Mouse (Mus musculus) heart, adult 8-10 months (tissue): ENCODE results near the gene Cxcl15. TPM values are rescaled to one million over a fixed set of nuclear protein-coding genes. Genes with fewer than 3 reads are reported as not detected.

Source experiments
- DNase-seq: peaks from one replicate; pipeline ENCODE4 v3.0.0; 2022; ENCODE audit warnings: low spot score
- total RNA-seq, 4 experiments: library from RNA; stranded (reverse); gene quantifications; 2 replicates each; pipeline ENCODE4 v1.2.4; 2022

Gene Cxcl15
- not detected for total RNA-seq

DNA sequence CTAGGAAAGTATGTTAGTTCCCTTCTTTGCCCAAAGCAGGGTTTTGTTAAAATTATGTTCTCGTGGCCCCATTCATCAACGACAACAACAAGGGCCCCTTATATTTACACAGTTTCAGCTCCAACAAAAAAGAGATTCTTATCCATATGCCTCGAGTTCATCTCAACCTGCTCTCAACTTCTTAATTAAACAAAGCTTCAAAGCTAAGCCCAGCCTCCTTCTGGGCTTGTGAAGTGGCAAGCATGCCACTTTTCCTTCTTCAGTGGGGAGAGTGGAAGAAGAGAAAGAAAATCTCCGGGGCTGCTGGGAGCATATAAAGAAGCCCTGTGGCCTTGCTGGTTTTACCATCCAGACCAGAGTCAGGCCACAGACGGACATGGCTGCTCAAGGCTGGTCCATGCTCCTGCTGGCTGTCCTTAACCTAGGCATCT lies at the start of gene Cxcl15:
Gene Cxcl15 (plus strand): TSS at position 340 of the 431 bp plus-strand sequence.
- DNase-seq = no peak

DNA sequence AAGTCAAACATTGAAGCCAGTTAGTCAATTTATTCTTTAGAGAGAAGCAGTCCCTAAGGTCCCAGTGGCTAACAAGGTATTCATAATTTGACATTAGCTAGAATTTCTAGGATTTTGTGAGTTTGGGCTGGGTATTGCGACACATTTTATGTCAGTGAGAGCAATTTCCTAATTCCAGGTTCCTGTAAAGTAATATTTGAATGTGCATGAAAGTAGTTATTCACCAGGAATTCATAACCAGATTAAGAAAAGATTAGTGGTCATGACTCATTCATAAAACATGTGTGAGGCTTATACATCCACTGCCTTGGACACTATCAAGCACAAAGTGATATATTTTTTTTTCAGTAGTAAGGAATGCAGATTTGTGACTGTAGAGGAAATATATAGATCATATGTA lies 40.4 kb upstream of the Cxcl15 start:
- no peak for DNase-seq

DNA sequence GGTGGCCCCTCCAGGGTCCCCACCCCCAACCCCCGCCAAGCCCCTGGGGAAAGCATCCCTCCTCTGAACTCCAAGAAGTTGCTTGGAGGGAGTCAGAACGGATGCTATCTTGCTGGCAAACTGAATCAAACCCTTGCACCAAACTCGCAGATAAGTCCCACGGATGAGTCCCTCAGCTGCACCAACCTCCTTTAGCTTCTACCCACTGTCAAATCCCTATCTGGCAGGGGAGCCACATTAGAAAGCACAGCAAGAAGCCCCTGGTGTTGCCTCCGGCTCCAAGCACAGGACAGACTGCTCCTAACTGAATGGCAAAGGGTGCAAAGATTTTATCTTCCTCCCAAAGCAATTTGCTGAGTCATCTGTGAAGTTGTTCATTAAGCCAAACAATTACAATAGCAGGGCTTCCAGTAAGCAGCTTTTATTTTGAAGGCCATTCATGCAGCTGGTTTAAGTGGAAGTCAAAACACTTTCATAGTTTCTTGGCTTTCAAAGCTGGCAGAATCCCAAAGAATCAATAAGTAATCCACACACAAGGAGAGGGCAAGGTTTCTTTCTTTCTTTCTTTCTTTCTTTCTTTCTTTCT lies 36.2 kb upstream of the Cxcl15 start:
- peak; percentile 44 for DNase-seq

DNA sequence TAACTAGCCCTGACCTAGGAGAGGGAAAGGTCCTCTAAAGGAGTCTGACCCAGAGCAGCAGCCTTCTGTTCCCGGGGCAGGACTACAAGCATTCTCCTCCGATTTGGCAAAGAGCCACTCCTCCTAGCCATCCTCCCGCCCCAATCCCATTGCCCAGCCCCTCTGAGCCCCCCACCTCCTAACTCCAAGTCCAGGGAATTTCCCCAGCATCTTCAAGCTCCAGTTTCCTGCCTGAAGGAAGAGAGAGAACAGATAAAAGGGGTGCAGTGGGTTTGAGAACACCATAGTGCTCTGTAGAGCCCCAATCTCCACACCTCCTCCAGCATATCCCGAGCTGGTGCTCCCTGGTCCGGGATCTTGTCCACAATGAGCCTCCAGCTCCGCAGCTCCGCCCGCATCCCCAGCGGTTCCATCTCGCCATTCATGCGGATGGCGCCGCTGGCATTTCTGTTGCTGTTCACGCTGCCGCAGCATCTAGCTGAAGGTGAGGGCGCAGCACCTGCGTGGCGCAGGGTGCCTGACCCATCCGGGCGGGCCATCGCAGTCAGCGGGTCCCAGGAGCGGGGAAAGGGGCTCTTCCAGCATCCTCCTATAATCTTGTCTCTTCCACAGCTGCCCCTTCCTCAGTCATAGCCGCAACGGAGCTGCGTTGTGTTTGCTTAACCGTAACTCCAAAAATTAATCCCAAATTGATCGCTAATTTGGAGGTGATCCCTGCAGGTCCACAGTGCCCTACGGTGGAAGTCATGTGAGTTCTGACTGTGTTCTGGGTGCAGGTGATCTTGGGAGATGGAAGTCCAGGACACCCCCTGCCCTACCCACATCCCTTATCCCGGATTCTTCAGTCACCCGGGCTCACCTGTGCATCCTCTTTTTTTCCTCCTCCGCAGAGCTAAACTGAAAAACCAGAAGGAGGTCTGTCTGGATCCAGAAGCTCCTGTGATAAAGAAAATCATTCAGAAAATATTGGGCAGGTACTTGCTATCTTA lies 35.0 kb upstream of the Cxcl15 start, which contains the start of gene Cxcl5:
Gene Cxcl5 (plus strand): TSS at position 284 of the 989 bp plus-strand sequence.
- no peak for DNase-seq

DNA sequence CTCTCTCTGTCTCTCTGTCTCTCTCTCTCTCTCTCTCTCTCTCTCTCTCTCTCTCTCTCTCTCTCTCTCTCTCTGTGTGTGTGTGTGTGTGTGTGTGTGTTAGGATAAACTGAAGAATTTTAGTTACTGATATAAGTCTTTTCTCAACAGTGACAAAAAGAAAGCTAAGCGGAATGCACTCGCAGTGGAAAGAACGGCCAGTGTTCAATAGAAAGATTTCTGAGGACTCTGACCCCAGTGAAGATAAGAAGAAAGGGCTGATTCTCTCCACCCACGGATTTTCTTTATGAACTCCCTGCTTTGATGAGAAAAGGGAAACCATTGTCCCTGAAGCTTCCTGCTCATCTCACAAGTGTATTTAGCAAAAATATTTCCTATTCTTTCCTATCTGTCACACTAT lies 34.0 kb upstream of the Cxcl15 start:
- DNase-seq = no peak

DNA sequence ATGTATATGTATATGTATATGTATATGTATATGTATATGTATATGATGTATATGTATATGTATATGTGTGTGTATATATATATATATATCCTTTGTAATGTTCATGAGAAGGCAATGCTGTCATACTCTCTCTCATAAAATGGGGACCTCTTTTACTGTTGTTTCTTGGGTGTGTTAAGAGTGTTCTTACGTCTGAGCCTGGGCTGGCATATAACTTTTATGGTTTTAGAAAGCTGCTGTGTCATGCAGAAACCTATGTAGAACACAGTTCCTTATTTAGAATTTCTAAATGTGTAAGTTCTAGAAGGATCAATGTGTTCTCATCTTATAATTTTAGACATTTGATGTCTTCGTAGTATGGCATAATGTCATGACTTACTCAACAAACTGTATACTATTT lies 33.5 kb upstream of the Cxcl15 start:
- DNase-seq = no peak

DNA sequence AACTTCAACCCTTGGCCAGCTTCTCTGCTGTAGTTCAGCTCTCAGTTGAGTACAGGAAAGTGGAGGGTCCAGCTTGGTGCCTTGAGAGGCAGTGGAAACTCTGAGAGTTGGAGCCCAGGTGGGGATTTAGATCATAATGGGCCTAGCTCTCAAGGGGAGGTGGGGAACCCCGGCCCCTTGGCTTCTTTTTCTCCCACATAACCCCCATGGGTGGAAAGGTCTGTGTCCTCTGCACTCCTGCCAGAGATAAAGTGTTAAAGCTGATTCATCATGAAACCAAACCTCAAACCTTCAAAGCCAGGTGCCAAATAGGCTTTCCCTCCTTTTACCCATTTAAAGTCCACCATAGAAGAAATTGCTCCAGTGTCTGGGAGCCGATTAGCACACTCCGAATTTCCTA lies 32.5 kb upstream of the Cxcl15 start:
- DNase-seq = no peak

DNA sequence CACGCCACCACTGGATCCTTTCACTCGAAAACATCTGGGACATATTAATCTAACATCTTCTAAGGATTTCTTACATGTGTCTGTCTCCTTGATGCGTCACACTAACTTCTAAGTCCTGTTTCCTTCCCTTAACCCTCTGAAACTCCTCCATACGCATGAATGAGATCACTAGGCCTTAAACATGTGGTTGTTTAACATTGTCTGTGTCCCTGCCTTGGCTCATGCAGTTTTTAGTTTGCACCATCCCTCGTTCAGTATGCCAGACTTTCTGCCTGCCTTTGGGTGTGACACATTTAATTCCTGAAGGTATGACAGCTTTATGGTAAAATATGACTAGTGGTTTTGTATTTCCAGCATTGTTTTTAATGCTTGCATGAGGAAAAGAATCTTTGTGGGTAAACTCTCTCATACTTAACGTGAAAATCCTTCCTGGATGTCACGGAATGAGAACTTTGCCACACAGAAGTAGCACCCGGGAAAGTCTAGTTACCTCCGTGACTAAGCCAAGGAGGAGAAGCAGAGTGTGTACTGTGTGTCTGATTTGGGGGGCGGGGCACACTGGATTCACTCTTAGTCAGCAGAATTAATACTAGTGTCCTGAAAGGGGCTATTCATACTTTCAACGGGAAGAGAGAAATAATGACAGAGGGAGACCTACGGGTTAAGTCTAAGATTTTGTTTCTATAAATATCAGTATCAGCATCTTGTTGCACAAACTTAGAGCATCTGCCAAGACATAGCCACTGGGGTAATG lies 30.2 kb upstream of the Cxcl15 start:
- DNase-seq = no peak

DNA sequence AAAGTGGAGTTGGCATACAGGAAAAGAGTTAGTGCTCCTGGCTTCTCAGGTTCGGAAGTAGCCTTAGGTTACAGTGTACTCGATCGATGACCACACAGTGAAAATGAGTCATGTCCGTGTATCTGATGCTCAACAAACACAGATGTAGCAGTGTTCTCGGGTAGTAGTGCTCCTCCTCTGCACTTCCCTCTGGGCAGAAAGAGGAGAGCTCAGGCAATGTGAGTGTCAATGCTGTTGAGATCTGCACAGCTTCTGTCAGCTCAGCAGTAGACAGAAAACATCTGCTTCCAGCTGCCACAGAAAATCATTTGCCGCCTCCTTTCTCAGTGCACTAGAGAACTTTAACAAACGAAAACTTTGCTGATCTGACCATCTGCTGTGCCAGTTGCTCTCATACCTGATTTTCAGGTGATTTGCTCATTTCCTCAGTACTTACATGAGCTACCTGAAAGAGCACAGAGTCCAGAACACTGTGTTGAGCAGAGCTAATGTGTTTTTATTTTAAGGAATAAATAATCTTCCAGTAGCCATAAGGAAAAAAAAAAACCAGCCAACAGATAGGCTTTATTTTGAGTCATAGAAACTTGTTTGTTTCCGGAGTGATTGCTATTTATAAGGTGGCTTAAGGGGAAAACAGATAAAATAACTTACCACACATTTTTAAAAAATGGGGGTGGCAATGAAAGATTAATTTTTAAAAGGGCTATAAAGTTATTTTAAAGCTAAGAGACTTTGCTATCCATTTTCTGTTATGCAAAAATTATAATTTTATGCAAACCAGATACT lies 28.3 kb upstream of the Cxcl15 start:
- no peak for DNase-seq

DNA sequence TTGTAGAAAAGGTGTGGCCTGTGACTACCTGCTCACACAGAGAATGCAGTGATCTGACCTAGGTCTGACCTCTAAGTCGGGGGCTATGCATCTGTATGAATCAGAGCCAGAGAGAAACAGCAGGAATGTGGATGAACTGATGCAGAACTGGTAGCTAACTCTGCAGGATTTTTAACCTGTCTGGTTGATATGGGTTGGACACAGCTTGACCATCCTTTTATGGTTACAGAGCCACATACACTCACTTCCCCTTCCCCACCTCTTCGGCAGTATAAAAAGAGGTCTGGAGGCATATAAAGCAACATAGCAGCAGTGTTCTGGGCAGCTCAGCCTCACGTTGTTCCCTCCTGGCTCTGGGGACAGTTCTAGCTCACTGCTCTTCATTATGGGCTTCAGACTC lies 26.1 kb upstream of the Cxcl15 start, which contains the start of gene Ppbp:
Gene Ppbp (plus strand): TSS at position 301 of the 400 bp plus-strand sequence.
- DNase-seq = no peak

DNA sequence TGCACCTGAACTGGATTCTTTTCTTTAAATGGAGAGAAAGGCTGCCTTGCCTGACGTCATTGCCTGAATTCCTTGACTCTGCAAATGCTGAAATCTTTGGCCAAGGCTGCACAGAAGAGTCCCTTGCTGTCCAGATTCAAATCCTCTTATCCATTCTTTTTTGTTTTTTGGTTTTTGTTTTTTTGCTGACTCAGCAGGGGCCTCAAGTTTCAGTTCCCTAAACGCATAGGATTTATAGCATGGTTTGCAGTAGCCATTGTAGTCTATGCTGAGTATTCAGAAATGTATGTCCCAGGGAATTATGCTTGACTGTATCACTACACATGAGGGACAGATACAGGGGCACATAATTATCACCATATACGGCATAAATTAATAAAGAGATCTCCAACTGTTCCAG lies 23.0 kb upstream of the Cxcl15 start:
- DNase-seq = peak; percentile 45

DNA sequence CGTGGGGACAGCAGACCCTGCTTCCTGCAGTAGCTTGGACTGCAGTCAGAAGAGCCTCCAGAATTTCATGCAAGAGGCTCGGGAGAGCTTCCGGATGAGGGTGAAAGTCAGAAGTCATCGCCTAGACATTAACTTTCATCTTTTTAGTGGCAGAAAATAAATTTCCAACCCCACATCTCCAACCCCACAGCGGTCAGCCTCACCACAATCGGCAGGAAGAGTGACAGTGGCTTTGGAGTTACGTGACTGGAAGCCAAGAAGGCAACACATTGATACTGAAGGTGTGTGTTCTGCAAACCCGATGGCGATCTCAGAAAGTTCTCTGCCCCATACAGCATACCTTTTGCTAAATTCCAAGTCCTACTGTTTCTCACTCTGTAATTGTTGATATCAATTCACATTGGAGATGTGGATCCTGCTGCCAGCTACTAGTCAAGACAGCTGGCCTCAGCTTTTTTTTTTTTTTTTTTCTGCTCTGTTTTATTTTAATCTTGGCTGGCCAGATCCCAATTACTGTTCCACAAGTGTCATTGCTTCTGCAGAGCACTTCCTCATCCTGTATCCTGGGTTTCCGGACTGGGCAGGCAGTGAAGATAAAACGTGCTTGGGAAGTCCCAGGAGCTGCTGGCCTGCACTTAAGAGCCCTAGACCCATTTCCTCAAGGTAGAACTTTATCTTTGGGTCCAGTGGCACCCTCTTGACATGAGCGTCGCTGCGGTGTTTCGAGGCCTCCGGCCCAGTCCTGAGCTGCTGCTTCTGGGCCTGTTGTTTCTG lies 22.3 kb upstream of the Cxcl15 start, which contains the start of gene Pf4:
Gene Pf4 (plus strand): TSS at position 556 of the 774 bp plus-strand sequence.
- DNase-seq = peak; percentile 79

DNA sequence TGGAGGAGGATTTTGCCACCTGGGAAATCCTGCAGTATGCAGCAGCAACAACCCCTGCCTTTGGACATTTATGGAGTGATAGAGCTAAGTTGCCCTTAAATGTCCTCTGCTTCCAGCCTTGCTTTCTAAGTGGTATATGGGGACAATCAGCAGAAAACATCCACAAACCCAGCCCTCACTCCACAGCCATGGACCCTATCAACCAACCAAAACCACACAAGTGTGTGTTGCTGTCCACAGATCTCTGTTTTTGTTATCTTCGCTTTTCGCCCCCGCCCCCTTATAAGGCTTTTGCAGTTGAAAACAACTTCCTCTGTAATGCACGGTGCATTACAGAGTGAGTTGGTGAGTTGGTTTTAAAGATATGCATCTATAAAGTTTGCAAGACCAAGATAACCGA lies 18.8 kb upstream of the Cxcl15 start:
- no peak for DNase-seq

DNA sequence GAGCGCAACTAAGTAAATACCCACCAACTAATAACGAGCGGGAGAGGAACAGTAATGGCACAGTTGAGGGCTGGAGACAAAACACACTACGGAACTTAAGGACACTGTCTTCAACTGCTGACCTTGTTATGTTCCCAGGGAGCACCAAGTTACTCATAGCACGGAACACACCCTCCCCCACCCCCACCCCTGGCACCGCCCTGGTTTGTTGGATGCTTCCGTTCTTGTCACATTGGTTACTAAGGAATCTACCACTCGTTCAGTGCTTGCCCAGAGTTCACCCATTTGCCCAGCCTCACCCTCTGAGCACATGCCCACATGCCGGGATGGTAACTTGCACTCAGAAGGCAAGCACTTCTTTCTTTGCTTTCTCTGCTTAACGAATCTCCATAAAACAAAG lies 16.7 kb upstream of the Cxcl15 start:
- DNase-seq = no peak

DNA sequence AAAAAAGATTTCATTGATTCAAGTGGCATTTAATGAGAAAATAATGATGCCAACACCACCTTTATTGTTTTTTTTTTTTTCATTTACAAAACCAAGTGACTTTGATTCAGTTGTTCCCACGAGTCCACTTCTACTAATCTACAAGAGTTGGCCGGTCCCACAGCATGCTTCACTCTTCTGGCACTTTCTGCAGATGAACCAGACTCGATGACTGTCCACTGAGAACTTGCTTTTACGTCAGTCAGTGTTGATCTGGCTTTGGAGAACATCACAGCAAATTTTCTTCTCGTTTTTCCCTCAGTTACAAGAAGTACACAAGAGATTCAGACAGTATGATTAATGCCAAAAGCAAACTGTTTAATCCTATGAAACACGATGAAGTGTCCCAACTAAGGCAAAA lies 15.5 kb upstream of the Cxcl15 start:
- DNase-seq = peak; percentile 40

DNA sequence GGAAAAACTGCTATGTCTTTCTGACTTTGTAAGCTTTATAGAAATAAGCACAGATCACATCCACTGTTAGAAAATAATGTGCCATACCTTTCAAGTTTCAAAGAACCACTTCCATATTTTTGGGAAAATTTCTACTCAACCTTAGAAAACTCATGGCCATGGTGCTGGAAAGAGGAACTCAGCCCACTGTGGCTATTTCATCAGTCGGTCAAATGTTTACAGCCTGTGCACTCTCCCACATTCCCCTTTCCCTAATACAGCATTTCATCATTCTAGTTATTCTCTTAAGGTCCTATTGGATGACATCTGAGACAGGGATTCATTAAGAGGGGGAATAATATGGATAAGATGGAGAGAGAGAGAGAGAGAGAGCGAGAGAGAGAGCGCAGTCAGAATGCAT lies 10.6 kb upstream of the Cxcl15 start:
- no peak for DNase-seq

DNA sequence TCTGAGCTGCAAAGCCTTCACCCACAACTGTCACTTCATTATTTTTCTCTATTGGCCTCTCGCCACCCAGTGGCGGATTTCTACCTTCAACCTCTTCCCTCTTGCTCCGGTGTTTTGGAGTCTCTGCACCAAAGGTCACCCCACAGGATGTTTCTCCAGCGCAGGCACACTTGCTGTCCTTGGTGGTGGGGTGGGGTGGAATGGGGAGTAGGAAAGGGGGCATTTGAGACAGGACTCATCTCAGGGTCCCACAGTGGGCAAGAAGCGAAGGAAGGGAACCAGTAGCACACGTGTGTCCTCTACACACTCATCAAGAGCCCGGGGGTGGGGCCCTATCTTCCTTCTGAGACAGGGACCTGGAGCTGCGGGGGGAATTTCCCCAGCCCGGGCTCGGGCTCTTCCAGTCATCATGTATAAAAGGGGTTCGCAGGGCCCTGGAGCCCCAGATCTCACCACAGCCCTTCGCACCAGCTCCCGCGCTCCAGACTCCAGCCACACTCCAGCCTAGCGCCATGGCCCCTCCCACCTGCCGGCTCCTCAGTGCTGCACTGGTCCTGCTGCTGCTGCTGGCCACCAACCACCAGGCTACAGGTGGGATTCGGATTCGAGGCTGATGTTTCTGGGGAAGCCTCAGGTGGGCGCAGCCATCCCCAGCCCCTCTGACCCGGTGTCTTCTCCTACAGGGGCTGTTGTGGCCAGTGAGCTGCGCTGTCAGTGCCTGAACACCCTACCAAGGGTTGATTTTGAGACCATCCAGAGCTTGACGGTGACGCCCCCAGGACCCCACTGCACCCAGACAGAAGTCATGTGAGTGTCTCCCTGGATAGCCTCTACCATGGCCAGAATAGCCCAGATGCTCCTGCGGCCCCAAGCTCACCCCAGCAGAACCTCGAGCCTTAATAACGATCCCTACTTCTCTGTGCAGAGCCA lies 8.4 kb upstream of the Cxcl15 start, which contains the start of gene Cxcl3:
Gene Cxcl3 (plus strand): TSS at position 445 of the 930 bp plus-strand sequence.
- no peak for DNase-seq

DNA sequence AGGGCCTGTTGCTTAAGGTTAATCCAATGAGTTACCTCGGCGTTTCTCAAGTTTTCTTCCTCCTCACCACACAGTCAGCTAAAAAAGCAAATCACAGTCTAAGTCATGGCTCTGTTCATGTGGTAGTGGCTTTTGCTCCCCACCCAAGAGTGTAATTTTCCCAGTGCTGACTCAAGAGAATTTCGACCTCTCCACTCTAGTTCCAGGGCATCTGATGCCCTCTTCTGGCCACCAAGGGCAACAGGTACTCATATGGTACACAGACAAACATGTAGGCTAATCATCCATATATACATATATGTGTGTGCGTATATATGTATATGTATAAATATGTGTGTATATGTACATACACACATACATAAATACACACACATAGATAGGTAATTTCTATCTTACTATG lies 6.2 kb upstream of the Cxcl15 start:
- no peak for DNase-seq
